Mouse (Mus musculus) kidney, adult 18-20 months (tissue): ENCODE results near the gene Coq8b.
"Not testable (repeated sequence)": the region's sequence is repeated elsewhere in the genome, so short reads cannot be mapped to it uniquely, and the experiment has no call there.

ENCODE experiments used
- DNase-seq: peaks from one replicate; pipeline ENCODE4 v3.0.0; 2021

The Coq8b gene

GRCm38 (mm10) chr7:27230781-27231180 lies 2.0 kb upstream of the Coq8b start:
- no peak for DNase-seq

GRCm38 (mm10) chr7:27231693-27232331 lies 1.0 kb upstream of the Coq8b start:
- DNase-seq: no peak

GRCm38 (mm10) chr7:27233300-27233699 lies 477 bp downstream of the Coq8b start:
- DNase-seq: no peak

GRCm38 (mm10) chr7:27235726-27236125 lies 2.9 kb downstream of the Coq8b start:
- no peak for DNase-seq

GRCm38 (mm10) chr7:27237527-27237926 lies 4.7 kb downstream of the Coq8b start:
- no peak for DNase-seq

GRCm38 (mm10) chr7:27238568-27238967 lies 5.7 kb downstream of the Coq8b start:
- no peak for DNase-seq

GRCm38 (mm10) chr7:27243211-27243610 lies 10.4 kb downstream of the Coq8b start:
- no peak for DNase-seq

- DNase-seq: not testable (repeated sequence)
These were observed 11.3 kb downstream of the Coq8b start for GRCm38 (mm10) chr7:27244088-27244487.

- DNase-seq: no peak
These were observed 16.3 kb downstream of the Coq8b start for GRCm38 (mm10) chr7:27249146-27249545.

- no peak for DNase-seq
These were observed 17.1 kb downstream of the Coq8b start for GRCm38 (mm10) chr7:27249928-27250327.

GRCm38 (mm10) chr7:27251946-27252345 lies 19.1 kb downstream of the Coq8b start:
- no peak for DNase-seq

- DNase-seq: peak; percentile 60
These were observed 22.9 kb downstream of the Coq8b start for GRCm38 (mm10) chr7:27255721-27256120.

- DNase-seq: peak; percentile 64
These were observed 24.4 kb downstream of the Coq8b start for GRCm38 (mm10) chr7:27257046-27257851.

- no peak for DNase-seq
These were observed 25.0 kb downstream of the Coq8b start for GRCm38 (mm10) chr7:27257852-27258204.

- DNase-seq: peak; percentile 94
These were observed 25.5 kb downstream of the Coq8b start, which contains the start of gene Numbl for GRCm38 (mm10) chr7:27258205-27258899. TSS of gene Numbl (plus strand) at chr7:27258433.

GRCm38 (mm10) chr7:27259271-27259721 lies 26.5 kb downstream of the Coq8b start:
- no peak for DNase-seq

- no peak for DNase-seq
These were observed 26.9 kb downstream of the Coq8b start for GRCm38 (mm10) chr7:27259771-27260170.

GRCm38 (mm10) chr7:27260856-27261255 lies 28.0 kb downstream of the Coq8b start:
- DNase-seq: no peak

- no peak for DNase-seq
These were observed 29.1 kb downstream of the Coq8b start for GRCm38 (mm10) chr7:27261888-27262287.

- DNase-seq: no peak
These were observed 31.9 kb downstream of the Coq8b start for GRCm38 (mm10) chr7:27264761-27265160.

- no peak for DNase-seq
These were observed 33.8 kb downstream of the Coq8b start for GRCm38 (mm10) chr7:27266515-27267128.

- DNase-seq: no peak
These were observed 38.6 kb downstream of the Coq8b start for GRCm38 (mm10) chr7:27271423-27271822.

GRCm38 (mm10) chr7:27273739-27274351 lies 41.0 kb downstream of the Coq8b start:
- DNase-seq: peak; percentile 20
